Mouse (Mus musculus): ENCODE results near the gene Rsph1.

Rsph1 gene

DNA sequence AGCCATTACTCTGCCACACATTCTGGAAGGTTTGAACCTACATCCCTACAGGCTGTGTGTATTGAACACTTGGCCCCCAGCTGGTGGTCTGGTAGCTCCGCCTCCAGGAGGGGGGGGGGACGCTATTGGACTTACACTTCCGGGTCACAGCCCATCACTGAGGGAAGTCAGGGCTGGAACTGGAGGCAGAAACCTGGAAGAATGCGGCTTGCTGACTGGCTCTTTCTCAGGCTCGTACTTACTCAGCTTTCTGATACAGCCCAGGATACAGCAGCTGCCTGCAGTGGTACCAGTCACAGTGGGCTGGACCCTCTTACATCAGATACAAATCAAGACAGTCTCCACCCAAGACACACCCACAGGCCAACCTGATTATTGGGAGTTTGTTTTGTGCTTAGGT lies 30.0 kb downstream of the Rsph1 start:
- no peak for DNase-seq

DNA sequence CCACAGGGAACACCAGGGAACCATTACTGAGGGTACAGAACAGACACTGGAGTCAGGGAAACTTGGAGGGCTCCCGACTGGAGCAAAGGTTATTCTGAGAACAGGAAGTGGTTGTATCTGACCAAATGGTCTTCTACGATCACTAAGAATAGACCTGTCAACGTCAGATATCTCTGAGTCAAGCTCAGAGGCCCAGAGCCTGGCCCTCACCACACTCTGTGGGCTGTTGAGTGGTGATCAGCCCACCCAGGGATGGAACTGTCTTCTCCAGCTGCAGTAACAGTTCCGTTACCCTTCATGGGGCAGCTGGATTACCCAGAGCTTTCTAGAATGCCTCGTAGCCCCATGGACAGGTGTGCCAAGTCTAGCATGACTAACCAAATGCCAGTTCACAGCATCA lies 31.9 kb downstream of the Rsph1 start:
- DNase-seq: no peak

DNA sequence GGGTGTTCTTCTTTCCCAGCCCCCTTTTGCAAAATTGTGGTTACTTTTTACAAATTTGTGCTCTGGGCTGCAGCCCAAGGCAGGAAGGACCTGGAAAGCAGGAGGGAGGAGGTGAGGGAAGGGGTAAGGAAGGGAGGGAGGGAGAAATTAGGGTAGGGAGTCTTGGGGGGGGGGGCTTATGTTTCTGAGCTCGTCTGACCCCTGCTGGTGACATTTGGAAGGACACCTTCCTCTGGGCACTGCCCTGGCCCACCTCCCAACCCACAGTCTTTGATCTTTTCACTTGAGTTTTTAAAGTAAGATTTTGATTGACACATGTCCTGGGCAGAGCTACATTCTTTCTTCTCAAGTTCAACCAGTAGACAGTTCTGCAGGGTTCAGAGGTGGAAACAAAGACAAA lies 34.4 kb downstream of the Rsph1 start:
- DNase-seq: no peak

DNA sequence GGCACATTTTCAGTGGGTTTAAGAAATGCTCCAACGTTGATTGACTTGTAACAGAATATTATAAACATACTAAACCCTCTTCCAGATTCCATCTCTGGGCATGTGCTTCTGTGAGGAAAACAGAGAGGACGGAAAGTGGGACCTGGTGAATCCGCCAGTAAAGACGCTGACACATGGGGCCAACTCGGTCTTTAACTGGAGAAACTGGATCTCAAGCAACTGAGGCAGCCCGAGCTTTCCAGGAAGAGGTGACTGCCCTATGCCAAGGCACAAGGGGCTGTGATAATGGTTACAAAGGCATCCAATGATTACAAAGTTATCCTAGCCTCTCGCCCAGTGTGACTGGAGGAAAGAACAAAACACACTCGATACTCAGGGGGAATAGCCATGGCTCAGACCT lies 36.0 kb downstream of the Rsph1 start:
- DNase-seq: no peak

DNA sequence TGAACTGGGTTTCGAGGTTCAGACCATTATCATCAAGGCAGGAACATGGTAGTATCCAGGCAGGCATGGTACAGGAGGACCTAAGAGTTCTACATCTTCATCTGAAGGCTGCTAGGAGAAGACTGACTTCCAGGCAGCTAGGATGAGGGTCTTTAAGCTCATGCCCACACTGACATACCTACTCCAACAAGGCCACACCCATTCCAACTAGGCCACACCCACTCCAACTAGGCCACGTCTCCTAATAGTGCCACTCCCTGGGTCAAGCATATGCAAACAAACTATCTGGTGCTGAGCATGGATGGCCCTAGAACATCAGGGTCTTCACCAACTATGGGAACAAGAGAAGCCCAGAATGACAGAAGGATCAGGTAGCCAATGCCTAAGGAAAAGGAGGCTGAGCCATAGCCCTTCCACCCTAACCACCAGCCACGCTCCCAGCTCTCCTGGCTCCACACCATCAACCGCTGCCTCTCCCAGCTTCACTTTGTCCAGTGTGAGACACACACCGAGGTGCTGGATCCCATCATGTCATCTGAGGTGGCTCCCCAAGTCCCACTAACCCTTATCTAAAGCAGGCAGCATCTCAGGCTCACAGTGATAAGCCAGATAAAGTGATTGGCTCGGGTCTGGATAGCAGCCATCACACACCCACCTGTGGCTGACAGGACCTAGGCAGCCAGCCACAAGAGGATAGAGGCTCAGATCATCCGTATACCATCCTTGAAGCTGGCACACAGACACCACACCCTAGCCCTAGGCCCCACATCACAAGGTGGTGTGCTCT lies 38.8 kb downstream of the Rsph1 start:
- DNase-seq: no peak

DNA sequence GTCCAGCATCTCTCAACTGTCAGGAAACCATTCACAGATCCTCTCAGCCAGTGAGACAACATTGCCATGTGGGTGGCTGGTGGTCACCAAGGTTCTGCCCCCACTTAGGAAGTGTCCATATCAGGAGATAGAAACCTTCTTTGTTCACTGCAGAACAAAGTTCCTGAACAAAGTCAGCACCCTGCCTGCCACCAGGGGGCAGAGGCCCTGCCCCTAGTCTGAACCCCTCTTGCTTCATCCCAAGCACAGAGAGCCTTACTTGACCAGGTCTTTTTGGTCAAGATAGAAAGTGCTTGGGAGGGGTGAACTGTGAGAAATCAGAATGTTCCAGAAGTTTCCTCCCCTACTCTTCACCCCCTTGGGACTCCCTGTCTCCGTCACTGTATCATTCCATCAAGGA lies 41.3 kb downstream of the Rsph1 start:
- DNase-seq: no peak

DNA sequence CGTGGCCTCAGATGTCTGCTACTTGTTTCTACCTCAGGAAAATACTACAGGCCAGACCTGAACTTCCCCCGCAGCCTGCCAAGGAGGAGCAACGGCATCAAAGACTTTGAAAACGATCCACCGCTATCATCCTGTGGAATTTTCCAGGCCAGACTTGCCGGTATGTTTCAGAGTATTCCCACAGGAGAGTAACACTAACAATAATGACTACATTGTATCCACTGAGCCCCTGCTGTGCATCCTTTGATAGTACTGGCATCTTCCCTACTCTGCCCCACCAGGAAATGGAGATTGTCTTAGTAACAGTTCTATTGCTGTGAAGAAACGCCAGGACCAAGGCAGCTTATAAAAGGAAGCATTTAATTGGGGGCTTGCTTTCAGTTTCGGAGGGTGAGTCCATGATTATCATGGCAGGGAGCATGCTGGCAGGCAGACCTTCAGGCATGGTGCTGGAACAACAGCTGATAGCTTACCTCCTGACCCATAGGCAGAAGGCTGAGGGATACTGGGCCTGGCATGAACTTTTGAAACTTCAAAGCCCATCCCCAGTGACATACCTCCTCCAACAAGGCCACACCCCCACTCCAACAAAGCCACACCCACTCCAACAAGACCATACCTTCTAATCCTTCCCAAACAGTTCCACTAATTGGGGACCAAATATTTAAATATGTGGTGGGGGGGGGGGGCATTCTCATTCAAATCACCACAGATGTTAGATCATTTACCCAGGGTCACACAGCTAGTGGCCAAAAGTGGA lies 44.8 kb downstream of the Rsph1 start:
- DNase-seq: no peak

DNA sequence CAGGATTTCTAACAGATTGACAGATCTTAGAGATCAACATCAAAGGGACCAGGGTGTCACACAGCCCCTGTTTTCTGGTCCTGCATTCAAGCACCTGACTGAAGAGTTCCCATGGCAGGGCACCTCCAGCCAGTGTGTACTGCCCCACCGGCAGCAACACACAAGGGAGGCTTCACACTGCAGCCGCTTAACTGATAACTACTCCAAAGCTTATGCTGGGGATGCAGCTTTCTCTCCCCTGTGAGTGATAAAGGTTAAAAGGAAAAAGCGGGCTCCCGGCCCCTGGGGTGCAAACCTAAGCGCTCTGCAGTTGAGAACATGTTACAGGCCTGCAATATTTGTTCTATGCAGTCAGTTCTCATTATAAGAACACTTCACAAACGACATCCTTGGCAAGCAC lies 45.4 kb downstream of the Rsph1 start:
- no peak for DNase-seq

DNA sequence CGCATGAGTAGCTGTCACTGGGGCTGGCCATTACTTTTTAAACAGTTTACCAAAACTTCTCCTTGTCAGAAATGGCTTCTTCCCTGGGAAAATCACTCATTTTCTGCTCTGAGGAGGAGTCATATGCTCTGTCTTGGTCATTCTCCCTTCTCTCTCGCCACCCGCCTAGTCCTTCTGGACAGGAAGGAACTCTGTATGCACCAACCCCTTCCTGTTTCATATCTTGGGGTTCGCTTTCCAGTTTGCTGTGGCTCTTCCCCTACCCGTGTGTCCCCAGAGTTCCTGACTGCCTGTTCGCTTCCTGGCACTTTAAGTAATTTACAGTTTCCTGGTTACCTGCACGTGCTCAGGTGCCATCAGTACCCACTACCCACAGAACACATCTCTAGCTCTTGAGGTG lies 50.3 kb downstream of the Rsph1 start:
- no peak for DNase-seq

DNA sequence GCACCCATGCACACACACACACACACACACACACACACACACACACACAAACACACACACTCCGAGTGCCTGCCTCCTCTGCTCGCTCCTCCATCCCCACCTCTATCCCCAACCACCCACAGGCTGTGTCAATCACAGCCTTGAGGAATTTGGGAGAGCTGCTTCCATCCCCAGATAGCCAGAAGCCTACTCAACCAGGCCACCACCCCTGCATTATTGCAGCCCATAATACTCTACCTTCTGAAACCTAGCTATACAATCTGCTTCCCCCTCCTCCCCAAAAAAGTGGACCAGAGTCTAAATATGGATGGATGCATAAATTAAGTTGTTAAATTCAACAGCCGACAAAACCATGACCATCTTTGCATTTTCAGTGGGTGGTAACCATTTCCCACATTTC lies 50.8 kb downstream of the Rsph1 start:
- no peak for DNase-seq

DNA sequence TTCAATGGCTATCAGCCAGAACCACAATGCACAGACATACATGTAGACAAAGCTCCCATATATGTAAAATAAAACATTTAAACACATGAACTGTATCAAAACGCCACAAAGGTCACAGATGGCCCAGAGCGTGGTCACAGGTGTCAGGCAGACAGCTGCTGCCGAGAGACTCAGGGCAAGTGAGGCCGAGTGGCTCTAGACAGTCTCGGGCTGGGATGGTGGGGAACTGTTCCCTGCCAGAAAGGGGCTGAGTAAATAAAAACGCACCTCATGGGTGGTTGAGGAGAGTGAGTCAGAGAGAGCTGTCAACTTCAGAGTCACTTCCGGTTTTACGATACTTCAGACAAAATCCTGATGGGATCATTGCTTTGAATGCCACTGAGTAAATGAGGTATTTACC lies 52.6 kb downstream of the Rsph1 start:
- DNase-seq: no peak

DNA sequence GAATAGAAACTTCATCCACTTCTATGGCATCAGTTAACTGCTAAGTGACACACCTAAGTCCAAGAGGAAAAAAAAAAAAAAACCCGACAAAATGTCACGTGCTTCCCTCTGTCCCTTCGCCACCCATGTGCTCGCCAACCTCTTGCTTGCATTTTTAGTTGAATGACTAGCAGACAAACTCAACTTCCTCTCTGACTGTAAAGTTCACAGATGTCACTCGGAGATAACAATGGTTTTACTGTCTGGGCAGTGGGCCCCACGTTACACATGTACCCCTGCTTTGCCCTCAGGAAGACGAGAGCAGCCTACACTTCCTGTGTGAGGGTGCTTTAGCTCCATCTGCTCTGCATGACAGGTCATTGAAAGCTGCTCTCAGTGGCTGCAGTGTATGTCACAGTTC lies 53.3 kb downstream of the Rsph1 start:
- DNase-seq: no peak

DNA sequence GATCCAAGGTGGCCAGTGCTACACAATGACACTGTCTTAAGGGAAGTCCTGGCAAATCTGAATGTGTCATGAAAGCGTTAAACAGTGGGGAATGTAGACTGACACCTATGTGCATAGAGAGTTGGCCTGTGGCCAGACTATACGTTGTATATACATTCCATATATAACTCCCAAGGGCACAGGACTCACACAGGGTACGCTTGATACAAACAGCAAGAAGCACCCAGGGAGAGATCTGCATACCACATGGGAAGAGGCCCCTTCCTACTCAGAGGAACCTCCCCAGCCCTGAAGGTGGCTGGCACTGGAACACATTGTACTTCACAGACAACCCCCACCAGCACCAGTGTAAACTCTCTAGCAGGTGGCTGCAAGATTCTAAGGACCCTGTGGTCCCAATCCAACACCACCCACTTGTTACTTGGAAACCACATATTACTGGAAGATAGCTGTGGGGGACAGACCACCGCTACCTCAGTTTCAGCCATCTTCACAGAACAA lies 54.3 kb downstream of the Rsph1 start:
- DNase-seq: no peak

DNA sequence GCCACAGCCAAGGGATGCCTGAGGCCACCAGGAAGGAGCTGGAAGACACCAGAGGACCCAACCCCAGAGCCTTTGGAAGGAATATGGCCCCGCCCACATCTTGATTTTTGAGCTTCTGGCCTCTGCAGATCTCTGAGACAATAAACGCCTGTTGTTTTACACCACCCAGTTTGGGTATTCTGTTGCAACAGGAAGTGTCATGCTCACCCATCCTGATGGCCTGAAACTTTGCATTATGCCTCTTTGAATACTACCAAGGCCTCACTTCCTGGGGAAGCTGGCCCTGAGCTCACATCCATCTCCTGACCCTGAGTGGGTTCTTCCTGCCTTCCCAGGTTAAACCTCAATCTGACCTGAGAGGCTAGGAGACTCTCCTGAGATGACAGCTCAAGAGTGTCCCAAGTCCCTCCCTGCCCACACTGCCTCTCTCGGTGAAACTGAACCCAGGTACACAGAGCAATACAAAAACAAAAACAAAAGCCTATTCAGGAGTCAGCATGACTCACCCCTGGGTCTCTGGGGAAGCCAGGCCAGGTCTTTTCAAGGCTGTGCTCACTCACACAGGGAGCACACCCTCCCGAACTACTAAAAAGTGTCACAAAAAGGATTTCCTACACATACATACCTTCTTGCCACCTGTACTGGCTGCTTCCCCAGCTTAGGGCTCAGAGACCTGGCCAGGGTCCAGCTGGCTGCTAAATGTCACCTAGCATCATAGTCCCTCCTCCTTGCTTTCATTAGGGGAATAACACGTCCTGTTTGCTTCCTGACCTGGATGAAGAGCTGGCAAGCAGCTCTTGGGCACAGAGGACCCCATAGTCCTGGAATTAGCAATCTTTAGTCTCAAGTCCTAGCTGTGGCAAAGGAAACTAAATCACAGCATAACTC lies 60.9 kb downstream of the Rsph1 start:
- DNase-seq: no peak

DNA sequence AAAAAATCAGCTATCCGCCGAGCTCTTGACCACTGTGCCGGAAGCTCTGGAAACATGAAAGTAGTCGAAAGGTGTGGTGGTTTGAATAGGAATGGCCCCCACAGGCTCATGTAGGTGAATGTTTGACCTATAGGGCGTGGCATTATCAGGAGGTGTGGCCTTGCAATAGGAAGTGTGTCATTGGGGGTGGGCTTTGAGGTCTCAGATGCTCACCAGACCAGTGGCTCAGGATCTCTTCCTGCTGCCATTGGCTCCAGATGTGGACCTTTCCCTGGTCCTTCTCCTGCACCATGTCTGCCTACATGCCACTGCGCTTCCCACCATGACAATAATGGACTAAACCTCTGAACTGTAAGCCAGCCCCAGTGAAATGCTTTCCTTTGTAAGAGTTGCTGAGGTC lies 65.3 kb downstream of the Rsph1 start:
- no peak for DNase-seq

DNA sequence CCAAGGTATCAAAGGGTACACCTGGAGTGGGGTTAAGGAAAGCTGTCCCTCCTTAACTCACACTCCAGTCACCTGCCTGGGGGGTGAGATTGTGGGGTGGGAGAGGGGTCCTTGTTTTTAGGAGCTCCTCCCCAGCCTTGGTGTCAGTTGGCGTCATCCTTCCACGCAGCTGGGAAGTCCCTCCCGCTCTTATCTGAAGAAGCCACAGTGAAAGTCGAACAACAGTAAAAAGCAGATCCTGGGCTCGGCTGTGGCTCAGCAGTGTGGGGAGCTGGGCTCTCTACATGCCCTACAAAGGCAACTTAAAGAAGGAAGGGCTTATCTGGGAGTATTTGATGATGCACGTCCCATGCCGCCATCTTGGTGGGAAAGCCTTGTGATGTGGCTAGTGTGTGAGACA lies 66.9 kb downstream of the Rsph1 start:
- DNase-seq: no peak

DNA sequence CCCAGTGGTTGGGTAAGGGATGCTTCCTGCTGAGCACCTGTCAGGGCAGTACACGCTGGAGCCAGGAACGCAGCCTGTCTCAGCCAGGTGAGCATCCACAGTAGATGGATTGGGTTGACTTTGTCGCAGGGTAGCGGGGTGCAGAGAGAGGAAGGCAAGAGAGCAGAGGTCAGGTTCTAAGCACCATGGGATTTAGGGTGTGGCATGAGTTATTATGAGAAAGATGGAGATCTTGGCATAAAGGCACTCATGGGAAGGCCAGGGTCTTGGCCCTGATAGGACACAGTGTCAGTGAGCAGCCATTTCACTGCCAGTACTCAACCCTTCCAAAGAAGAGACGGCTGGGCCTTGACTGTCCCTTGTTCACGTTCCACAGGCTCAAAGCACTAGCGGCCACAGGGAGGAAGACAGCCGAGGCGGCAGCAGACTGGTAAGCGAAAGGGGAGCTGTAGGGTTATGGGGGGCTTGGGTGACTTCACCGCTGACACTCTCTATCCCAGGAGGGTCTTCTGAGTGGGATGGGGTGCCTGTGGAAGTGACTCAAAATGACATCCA lies 67.7 kb downstream of the Rsph1 start:
- DNase-seq: no peak

DNA sequence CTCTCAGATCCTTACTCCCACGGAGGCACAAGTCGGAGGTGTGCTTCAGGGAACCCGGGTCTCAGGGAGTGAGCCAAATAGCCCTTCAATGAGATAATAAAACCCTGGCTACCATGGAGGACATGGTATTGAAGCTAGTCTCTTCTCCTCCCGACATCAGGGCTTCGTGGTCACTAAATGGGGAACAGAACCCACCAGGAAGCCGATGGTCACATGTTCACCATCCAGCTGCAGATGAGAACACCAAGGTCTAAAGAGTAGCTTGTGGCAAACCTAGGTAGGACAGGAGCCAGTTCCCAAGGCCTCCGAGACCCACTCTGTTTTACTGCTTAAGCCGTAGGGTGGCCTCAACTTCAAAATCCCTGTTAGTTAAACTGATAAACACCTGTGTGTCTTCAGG lies 68.5 kb downstream of the Rsph1 start:
- DNase-seq: no peak

DNA sequence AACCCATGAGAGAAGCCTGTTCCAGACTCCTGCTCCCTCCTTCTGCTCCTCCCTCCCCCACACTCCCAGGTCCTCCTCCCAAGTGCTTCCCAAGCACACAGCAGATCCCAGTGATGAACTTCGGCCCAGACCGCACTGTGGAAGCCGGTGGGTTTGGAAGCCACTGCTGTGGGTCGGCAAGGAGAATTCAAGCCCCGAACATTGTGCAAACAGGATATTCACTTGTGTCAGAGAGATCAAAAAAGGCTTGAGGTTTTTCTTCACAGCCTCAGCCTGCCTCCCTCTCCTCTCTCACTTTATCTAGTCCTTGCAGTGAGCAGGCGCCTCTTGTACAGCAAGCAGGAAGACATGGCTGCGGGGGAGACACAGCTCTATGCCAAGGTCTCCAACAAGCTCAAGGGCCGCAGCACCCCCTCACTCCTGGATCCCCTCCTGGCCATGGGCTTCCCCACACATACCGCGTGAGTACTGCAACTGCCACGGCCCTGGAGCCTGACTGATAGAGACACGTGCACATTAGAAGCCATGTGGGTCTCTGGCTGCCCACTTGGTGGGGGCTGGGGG lies 69.3 kb downstream of the Rsph1 start, which contains the start of gene Ubash3a:
Ubash3a (plus strand) TSS at position 103 of the 564 bp plus-strand sequence.
- DNase-seq: no peak
